Mouse (Mus musculus): Measurements from ENCODE around the gene Dock8. TPM values are rescaled to one million over a fixed set of nuclear protein-coding genes. Genes with fewer than 3 reads are reported as not detected.

Gene Dock8
- total and polyA plus RNA-seq, 3 experiments: 16.1 to 30.1 TPM; not detected in 1

- Histone ChIP-seq H3K27ac (ENCODE audit: control insufficient read depth, low read depth, low read length) (no peak overlapping the region), H3K36me3 (ENCODE audit: control insufficient read depth in 1 of 2, insufficient read depth in 2 of 2, low read length in 2 of 2) (peaks cover 0 to 32% of the 10 kb centered on the region in 2 experiments; a peak in 2 of 4 replicates), H3K27me3 (ENCODE audit: control insufficient read depth in 1 of 2, insufficient read depth in 2 of 2, low read length in 2 of 2) (no peaks in the 10 kb centered on the region), H3K4me3 (ENCODE audit: control insufficient read depth in 1 of 2, insufficient read depth in 1 of 2, low read depth in 2 of 2, low read length in 2 of 2) (no peak overlapping the region), H3K4me1 (ENCODE audit: control insufficient read depth in 1 of 2, insufficient read depth in 2 of 2, low read length in 2 of 2) (no peaks in the 10 kb centered on the region), H3K79me2 (ENCODE audit: control insufficient read depth, insufficient read depth, low read length, poor library complexity) (no peaks in the 10 kb centered on the region), H3K9ac (ENCODE audit: control insufficient read depth, low read depth, low read length, poor library complexity, severe bottlenecking) (no peak overlapping the region), H3K9me3 (replicated peaks; ENCODE audit: insufficient read depth, low read length) (no peaks in the 10 kb centered on the region)
- DNase-seq (ENCODE audit: low read depth, low spot score): no peak
- TF ChIP-seq ZC3H11A (IDR thresholded peaks at IDR 0.05; ENCODE audit: low read depth, low read length) (no peak), CHD1 (IDR thresholded peaks at IDR 0.05; ENCODE audit: low read depth, low read length) (no peak), UBTF (IDR thresholded peaks at IDR 0.05; ENCODE audit: borderline replicate concordance, insufficient read depth, low read depth, low read length) (no peak), BHLHE40 (IDR thresholded peaks at IDR 0.05; ENCODE audit: borderline replicate concordance, low read depth, low read length) (no peak), USF2 (IDR thresholded peaks at IDR 0.05; ENCODE audit: borderline replicate concordance in 1 of 2, insufficient read depth in 1 of 2, low read depth in 1 of 2, low read length in 2 of 2) (no peak), MEF2A (IDR thresholded peaks at IDR 0.05; ENCODE audit: extremely low read depth, insufficient replicate concordance, low read depth, low read length, poor library complexity, severe bottlenecking) (no peak), MXI1 (IDR thresholded peaks at IDR 0.05; ENCODE audit: low read depth, low read length) (no peak), EP300 (IDR thresholded peaks at IDR 0.05; ENCODE audit: low read depth in 1 of 2, low read length in 2 of 2) (no peak), POLR2A (IDR thresholded peaks at IDR 0.05; ENCODE audit: control insufficient read depth in 1 of 2, insufficient read depth in 1 of 2, low read depth in 1 of 2, low read length in 2 of 2, poor library complexity in 1 of 2) (no peak), MYB (IDR thresholded peaks at IDR 0.05; ENCODE audit: low read depth, low read length) (no peak), GATA1 (IDR thresholded peaks at IDR 0.05; ENCODE audit: low read depth, low read length) (no peak), POLR2AphosphoS5 (IDR thresholded peaks at IDR 0.05; ENCODE audit: borderline replicate concordance, low read depth, low read length) (no peak), MAFK (IDR thresholded peaks at IDR 0.05; ENCODE audit: borderline replicate concordance, low read depth, low read length) (no peak), CHD2 (IDR thresholded peaks at IDR 0.05; ENCODE audit: low read length) (no peak), E2F4 (IDR thresholded peaks at IDR 0.05; ENCODE audit: borderline replicate concordance, low read depth, low read length) (no peak)
Measured at GRCm38 (mm10) chr19:25123031-25123430, 123.7 kb downstream of the Dock8 start.

DNA sequence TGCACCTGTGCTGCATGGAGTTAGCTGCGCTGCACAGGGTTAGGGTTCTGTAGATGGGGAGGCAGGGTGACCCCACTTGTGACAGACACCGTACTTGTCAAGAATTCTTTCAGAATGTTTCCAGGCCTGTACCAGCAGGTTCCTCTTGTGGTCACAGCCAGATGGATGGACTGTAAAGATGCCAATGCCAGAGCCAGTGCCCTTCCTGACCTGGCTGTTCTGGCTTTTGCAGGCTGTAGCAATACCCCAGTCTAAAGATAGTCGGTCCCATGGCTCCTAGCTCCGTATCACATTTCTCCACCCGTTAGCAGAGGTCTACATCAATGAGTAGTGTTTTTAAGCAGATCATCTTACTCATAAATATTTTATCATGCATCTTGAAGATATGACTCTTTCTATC lies 124.1 kb downstream of the Dock8 start:
- no peaks in the 10 kb centered on the region for H3K27me3 ChIP-seq (ENCODE audit: control insufficient read depth in 1 of 2, insufficient read depth in 2 of 2, low read length in 2 of 2)
- TF ChIP-seq POLR2A (IDR thresholded peaks at IDR 0.05; ENCODE audit: control insufficient read depth in 1 of 2, insufficient read depth in 1 of 2, low read depth in 1 of 2, low read length in 2 of 2, poor library complexity in 1 of 2): no peak
- TF ChIP-seq MAFK (IDR thresholded peaks at IDR 0.05; ENCODE audit: borderline replicate concordance, low read depth, low read length): no peak
- no peak for TF ChIP-seq ZKSCAN1 (IDR thresholded peaks at IDR 0.05; ENCODE audit: low read depth, low read length)
- no peak for TF ChIP-seq NRF1 (IDR thresholded peaks at IDR 0.05; ENCODE audit: insufficient read depth, low read depth, low read length, poor library complexity, severe bottlenecking)
- TF ChIP-seq JUND (IDR thresholded peaks at IDR 0.05; ENCODE audit: low read depth, low read length): no peak
- no peak for TF ChIP-seq KAT2A (conservative IDR thresholded peaks at IDR 0.05; ENCODE audit: low read depth, low read length)
- no peak for TF ChIP-seq GATA1 (IDR thresholded peaks at IDR 0.05; ENCODE audit: low read depth, low read length)
- TF ChIP-seq CHD1 (IDR thresholded peaks at IDR 0.05; ENCODE audit: low read depth, low read length): no peak
- TF ChIP-seq RAD21 (IDR thresholded peaks at IDR 0.05; ENCODE audit: low read depth, low read length): no peak
- TF ChIP-seq MAX (IDR thresholded peaks at IDR 0.05; ENCODE audit: low read length): no peak
- no peak for TF ChIP-seq TBP (IDR thresholded peaks at IDR 0.05; ENCODE audit: low read depth, low read length)
- TF ChIP-seq POLR2AphosphoS5 (IDR thresholded peaks at IDR 0.05; ENCODE audit: borderline replicate concordance, low read depth, low read length): no peak
- no peak for TF ChIP-seq POLR2AphosphoS2 (IDR thresholded peaks at IDR 0.05; ENCODE audit: low read length)
- TF ChIP-seq SIN3A (IDR thresholded peaks at IDR 0.05; ENCODE audit: low read length): no peak
- TF ChIP-seq MYB (IDR thresholded peaks at IDR 0.05; ENCODE audit: low read depth, low read length): no peak
- TF ChIP-seq EP300 (IDR thresholded peaks at IDR 0.05; ENCODE audit: low read depth in 1 of 2, low read length in 2 of 2): no peak
- TF ChIP-seq SMC3 (IDR thresholded peaks at IDR 0.05; ENCODE audit: low read depth, low read length): no peak
- H3K4me3 ChIP-seq (ENCODE audit: control insufficient read depth in 1 of 2, insufficient read depth in 1 of 2, low read depth in 2 of 2, low read length in 2 of 2): no peak overlapping the region
- DNase-seq (ENCODE audit: low read depth, low spot score): no peak
- no peaks in the 10 kb centered on the region for H3K9me3 ChIP-seq (replicated peaks; ENCODE audit: insufficient read depth, low read length)
- no peaks in the 10 kb centered on the region for H3K4me1 ChIP-seq (ENCODE audit: control insufficient read depth in 1 of 2, insufficient read depth in 2 of 2, low read length in 2 of 2)
- H3K27ac ChIP-seq (ENCODE audit: control insufficient read depth, low read depth, low read length): no peak overlapping the region
- H3K9ac ChIP-seq (ENCODE audit: control insufficient read depth, low read depth, low read length, poor library complexity, severe bottlenecking): no peak overlapping the region
- no peaks in the 10 kb centered on the region for H3K79me2 ChIP-seq (ENCODE audit: control insufficient read depth, insufficient read depth, low read length, poor library complexity)
- peaks cover 0 to 31% of the 10 kb centered on the region in 2 experiments; a peak in 2 of 4 replicates for H3K36me3 ChIP-seq (ENCODE audit: control insufficient read depth in 1 of 2, insufficient read depth in 2 of 2, low read length in 2 of 2)

Data from MEL (cell line).